Mouse (Mus musculus): ENCODE measurements at regions not wholly inside any gene's neighbourhood (a gene's known extent, or its start where the extent isn't known, plus 50 kb on each side); places are given as distances from the start of the nearest gene placed in this dataset.
"Not testable (repeated sequence)": the region's sequence is repeated elsewhere in the genome, so short reads cannot be mapped to it uniquely, and the experiment has no call there.

- intact Hi-C loops (cut with DNase I) = no loop called here
- DNase-seq = no peak
These were observed 2615.7 kb downstream of the Poteg start for GRCm38 (mm10) chr8:30063148-30063547.

- intact Hi-C loops (cut with DNase I) = no loop called here
- no peak for DNase-seq
These were observed 2630.3 kb downstream of the Poteg start for GRCm38 (mm10) chr8:30077726-30078125.

GRCm38 (mm10) chr8:30127766-30128165 lies 2680.3 kb downstream of the Poteg start:
- DNase-seq = no peak
- intact Hi-C loops (cut with DNase I) = no loop called here

GRCm38 (mm10) chr8:30134999-30135398 lies 2687.5 kb downstream of the Poteg start:
- intact Hi-C loops (cut with DNase I) = no loop called here
- DNase-seq = no peak

GRCm38 (mm10) chr8:30151181-30151844 lies 2703.8 kb downstream of the Poteg start:
- DNase-seq = no peak
- intact Hi-C loops (cut with DNase I) = no loop called here

GRCm38 (mm10) chr8:30152921-30153320 lies 2705.5 kb downstream of the Poteg start:
- no peak for DNase-seq
- intact Hi-C loops (cut with DNase I) = no loop called here

- intact Hi-C loops (cut with DNase I) = no loop called here
- DNase-seq = no peak
These were observed 2724.4 kb downstream of the Poteg start for GRCm38 (mm10) chr8:30171881-30172280.

GRCm38 (mm10) chr8:30202746-30203145 lies 2755.3 kb downstream of the Poteg start:
- intact Hi-C loops (cut with DNase I) = not testable (repeated sequence)

GRCm38 (mm10) chr8:30227354-30227753 lies 2779.9 kb downstream of the Poteg start:
- intact Hi-C loops (cut with DNase I) = no loop called here
- DNase-seq = no peak

More at GRCm38 (mm10) chr8:30202746-30203145, 2755.3 kb downstream of the Poteg start:
- not testable (repeated sequence) for DNase-seq

GRCm38 (mm10) chr8:30233266-30233665 lies 2785.8 kb downstream of the Poteg start:
- DNase-seq = no peak
- intact Hi-C loops (cut with DNase I) = no loop called here

- intact Hi-C loops (cut with DNase I) = no loop called here
- no peak for DNase-seq
These were observed 2804.3 kb downstream of the Poteg start for GRCm38 (mm10) chr8:30251797-30252196.

GRCm38 (mm10) chr8:30269949-30270910 lies 2822.8 kb downstream of the Poteg start:
- no peak for DNase-seq
- intact Hi-C loops (cut with DNase I) = no loop called here

- DNase-seq = no peak
- intact Hi-C loops (cut with DNase I) = no loop called here
These were observed 2841.7 kb downstream of the Poteg start for GRCm38 (mm10) chr8:30289169-30289568.

GRCm38 (mm10) chr8:30331201-30331600 lies 2883.7 kb downstream of the Poteg start:
- intact Hi-C loops (cut with DNase I) = no loop called here
- DNase-seq = no peak

GRCm38 (mm10) chr8:30333352-30333751 lies 2885.9 kb downstream of the Poteg start:
- intact Hi-C loops (cut with DNase I) = no loop called here
- no peak for DNase-seq

- DNase-seq = no peak
- intact Hi-C loops (cut with DNase I) = no loop called here
These were observed 2912.0 kb downstream of the Poteg start for GRCm38 (mm10) chr8:30359464-30359863.

- intact Hi-C loops (cut with DNase I) = no loop called here
- no peak for DNase-seq
These were observed 2918.3 kb downstream of the Poteg start for GRCm38 (mm10) chr8:30365721-30366120.

- no peak for DNase-seq
- intact Hi-C loops (cut with DNase I) = no loop called here
These were observed 2944.5 kb downstream of the Poteg start for GRCm38 (mm10) chr8:30391936-30392335.

- intact Hi-C loops (cut with DNase I) = no loop called here
These were observed 2989.1 kb upstream of the 5930422O12Rik start for GRCm38 (mm10) chr8:30439423-30439822.

GRCm38 (mm10) chr8:30441821-30442220 lies 2986.7 kb upstream of the 5930422O12Rik start:
- intact Hi-C loops (cut with DNase I) = no loop called here
- no peak for DNase-seq

More at GRCm38 (mm10) chr8:30439423-30439822, 2989.1 kb upstream of the 5930422O12Rik start:
- no peak for DNase-seq

- no peak for DNase-seq
- intact Hi-C loops (cut with DNase I) = no loop called here
These were observed 2984.6 kb upstream of the 5930422O12Rik start for GRCm38 (mm10) chr8:30443874-30444273.

GRCm38 (mm10) chr8:30444274-30444673 lies 2984.2 kb upstream of the 5930422O12Rik start:
- no peak for DNase-seq
- intact Hi-C loops (cut with DNase I) = no loop called here

Measured in heart, postnatal 10 days (tissue).